Mouse (Mus musculus) left cerebral cortex, adult 6 months (tissue): ENCODE measurements around the gene Bclaf1. TPM values are rescaled to one million over a fixed set of nuclear protein-coding genes. Genes with fewer than 3 reads are reported as not detected.

Experiments
- long read RNA-seq, 2 experiments: library from polyadenylated mRNA; unstranded; transcript quantifications; one replicate each; pipeline ENCODE4 v2.0.0; 2019 to 2020
- polyA plus RNA-seq: library from polyadenylated mRNA; unstranded; fragments of <200 nt; fragmentation: Nextera tagmentation; gene quantifications from 2 replicates; pipeline ENCODE4 v1.2.3, GENCODE M21; 2021

Gene Bclaf1
- 33.3 and 41.1 TPM in 2 replicates for polyA plus RNA-seq
- long read RNA-seq, experiment 1, full-length matches to known transcripts, result 60 of 198 reads
- long read RNA-seq, experiment 1, partial matches to known transcripts, result 121 of 198 reads
- long read RNA-seq, experiment 1, other reads (novel, unspliced or antisense), result 17 of 198 reads
- long read RNA-seq, experiment 2, full-length matches to known transcripts, result 2 of 120 reads
- long read RNA-seq, experiment 2, partial matches to known transcripts, result 87 of 120 reads
- long read RNA-seq, experiment 2, other reads (novel, unspliced or antisense), result 31 of 120 reads

DNA sequence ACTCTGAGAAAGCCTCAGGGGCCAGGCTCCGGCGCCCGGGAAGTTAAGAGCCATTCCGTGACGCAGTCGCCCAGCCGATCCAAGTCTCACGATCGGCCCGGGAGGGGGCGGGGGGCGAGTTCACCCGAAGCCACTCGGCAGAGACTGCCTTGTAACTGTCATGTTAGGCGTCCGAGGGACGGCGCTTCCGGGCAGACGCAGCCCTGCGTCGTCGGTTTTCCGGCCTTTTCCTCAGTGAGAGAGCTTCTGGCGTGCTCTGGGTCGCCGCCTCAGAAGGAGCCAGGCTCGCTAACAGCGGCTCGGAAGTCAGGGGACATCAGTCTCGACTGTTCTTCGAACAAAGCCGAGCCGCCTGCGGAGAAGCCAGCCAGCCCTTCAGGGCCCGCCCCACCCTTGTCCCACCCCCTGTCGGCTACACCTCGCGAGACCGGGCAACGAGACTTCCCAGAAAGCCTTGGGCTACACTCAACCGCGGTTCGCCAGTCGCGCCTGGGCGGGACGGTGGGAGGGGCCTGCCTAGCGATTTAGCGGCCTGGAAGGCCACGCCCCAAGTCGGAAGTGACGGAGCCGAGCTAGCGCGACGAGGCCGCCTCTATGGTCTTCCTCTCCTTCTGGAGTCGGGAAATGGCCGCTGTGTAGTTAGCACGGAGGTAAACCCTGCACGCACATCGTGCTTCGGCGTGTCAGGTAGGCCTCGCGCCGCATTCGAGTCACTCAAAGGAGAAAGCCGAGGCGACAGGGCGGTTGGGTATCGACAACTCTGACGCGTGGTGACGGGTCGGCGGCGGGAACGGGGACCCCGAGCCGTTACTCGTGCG, at the start of gene Bclaf1:
TSS of gene Bclaf1 (plus strand) at position 552 of the 818 bp plus-strand sequence.

DNA sequence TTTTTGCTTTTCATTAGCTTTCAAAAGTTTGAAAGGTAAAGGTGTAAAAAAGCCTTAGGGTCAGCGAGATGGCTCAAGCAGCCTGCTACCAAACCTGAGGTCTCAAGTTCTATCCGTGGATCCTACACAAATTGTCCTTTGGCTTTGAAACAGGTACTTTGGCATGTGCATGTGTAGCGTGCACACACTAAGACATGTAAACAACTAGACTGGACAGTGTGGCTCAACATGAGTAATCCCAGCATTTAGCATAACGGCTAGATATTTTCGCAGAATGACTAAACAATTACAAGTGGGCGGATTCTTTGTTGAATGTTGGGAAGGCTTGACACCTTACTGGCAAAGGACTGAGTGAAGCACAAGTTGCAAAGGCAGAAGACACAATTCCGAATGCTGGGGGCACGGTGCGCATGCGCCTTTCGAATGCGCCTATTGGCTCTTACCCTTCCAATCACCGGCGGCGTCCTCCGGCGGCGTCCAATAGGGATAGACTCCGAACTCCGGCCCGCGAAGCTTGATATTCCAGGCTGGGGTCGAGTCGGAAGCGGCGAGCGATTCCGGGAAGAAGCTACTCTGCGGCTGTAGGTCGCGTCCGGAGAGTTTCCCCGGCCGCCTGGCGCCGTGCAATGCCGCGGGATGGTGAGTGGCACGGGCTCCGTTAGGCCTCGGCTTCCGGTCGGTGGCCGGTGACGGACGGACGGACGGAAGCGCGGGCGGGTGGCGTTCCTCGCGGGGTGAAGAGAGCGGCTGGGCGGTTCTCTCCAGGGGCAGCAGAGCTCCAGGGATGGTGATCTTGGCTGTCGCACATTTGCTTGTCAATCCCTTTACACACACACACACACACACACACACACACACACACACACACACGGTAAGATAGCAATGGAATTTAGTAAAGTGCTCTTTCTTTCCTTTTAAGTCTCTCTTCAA, 35.3 kb downstream of the Bclaf1 start, which contains the start of gene Mtfr2:
TSS of gene Mtfr2 (plus strand) at position 486 of the 930 bp plus-strand sequence.

Other genes with a start within 250 kb of the Bclaf1 start
- 19.0 and 21.8 TPM in 2 replicates for gene Map7, start 164.0 kb upstream of the Bclaf1 start, polyA plus RNA-seq
- not detected in 2 replicates for gene Mtfr2, start 35.3 kb downstream of the Bclaf1 start, polyA plus RNA-seq